Mouse (Mus musculus): Measurements from ENCODE around the gene Blmh. TPM values are rescaled to one million over a fixed set of nuclear protein-coding genes. Genes with fewer than 3 reads are reported as not detected.

Gene Blmh
- 163 and 165 TPM in 2 replicates for polyA plus RNA-seq (2015; fragmentation: Nextera tagmentation; extraction: Ambion mirVana)

- H3K4me3 ChIP-seq (ENCODE audit: low read length), result 0 out of 2 replicates have a peak within 1 kb of the TSS, but pooled peaks have one; percentile 6
- H3K4me1 ChIP-seq (replicated peaks; ENCODE audit: control insufficient read depth, insufficient read depth, low read length), result 0 out of 2 replicates have a peak, but pooled peaks cover 4% of the 10 kb centered on the region
- no peak; the same call in 1 of the 2 replicates for ATAC-seq (ENCODE audit: low read depth)
- H3K9ac ChIP-seq (ENCODE audit: low read length), result no peak within 1 kb of the TSS
- no peaks in the 10 kb centered on the region for H3K36me3 ChIP-seq (ENCODE audit: control insufficient read depth, insufficient read depth, low read length)
- H3K27ac ChIP-seq (ENCODE audit: low read length), result no peak within 1 kb of the TSS
- H3K4me2 ChIP-seq (ENCODE audit: low read depth, low read length), result peak within 1 kb of the TSS; percentile 29; the same call in 1 of the 2 replicates
- H3K9me3 ChIP-seq (ENCODE audit: control insufficient read depth, low read length), result no peaks in the 10 kb centered on the region
- WGBS, result 33% methylated on average over 6 of the region's 6 CpGs
- H3K27me3 ChIP-seq (ENCODE audit: control insufficient read depth, insufficient read depth, low read depth, low read length), result no peaks in the 10 kb centered on the region
Measured at GRCm38 (mm10) chr11:76924759-76925236, at the start of gene Blmh. TSS of gene Blmh (plus strand) at chr11:76924809.

DNA sequence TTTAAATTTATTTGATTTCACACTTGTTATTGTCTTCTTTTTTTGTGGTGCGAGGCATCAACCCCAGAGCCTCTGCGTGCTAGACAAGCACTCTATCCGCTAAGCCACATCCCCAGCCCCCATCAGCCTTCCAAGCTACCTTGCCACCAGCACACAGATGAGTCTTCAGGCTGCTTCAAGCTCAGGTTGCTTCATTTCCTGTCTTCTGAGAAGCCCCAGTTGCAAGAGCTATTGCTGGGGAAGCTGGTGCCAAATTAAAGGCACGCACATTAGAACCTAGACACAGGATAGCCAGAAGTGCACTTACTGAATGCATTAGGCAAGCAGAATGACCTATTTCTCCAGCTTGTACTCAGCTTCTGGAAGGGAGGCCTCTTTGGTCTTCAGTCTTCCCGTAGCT is 44.8 kb upstream of the Blmh start:
- WGBS, result 74% methylated on average over 5 of the region's 5 CpGs
- no peak for ATAC-seq (ENCODE audit: low read depth)
- H3K4me2 ChIP-seq (ENCODE audit: low read depth, low read length), result no peak overlapping the region
- no peaks in the 10 kb centered on the region for H3K9me3 ChIP-seq (ENCODE audit: control insufficient read depth, low read length)
- H3K9ac ChIP-seq (ENCODE audit: low read length), result no peak overlapping the region
- H3K4me3 ChIP-seq (ENCODE audit: low read length), result no peak overlapping the region
- H3K27me3 ChIP-seq (ENCODE audit: control insufficient read depth, insufficient read depth, low read depth, low read length), result no peaks in the 10 kb centered on the region
- H3K4me1 ChIP-seq (replicated peaks; ENCODE audit: control insufficient read depth, insufficient read depth, low read length), result no peaks in the 10 kb centered on the region; the same call in 1 of the 2 replicates
- H3K27ac ChIP-seq (ENCODE audit: low read length), result no peak overlapping the region
- H3K36me3 ChIP-seq (ENCODE audit: control insufficient read depth, insufficient read depth, low read length), result no peaks in the 10 kb centered on the region

DNA sequence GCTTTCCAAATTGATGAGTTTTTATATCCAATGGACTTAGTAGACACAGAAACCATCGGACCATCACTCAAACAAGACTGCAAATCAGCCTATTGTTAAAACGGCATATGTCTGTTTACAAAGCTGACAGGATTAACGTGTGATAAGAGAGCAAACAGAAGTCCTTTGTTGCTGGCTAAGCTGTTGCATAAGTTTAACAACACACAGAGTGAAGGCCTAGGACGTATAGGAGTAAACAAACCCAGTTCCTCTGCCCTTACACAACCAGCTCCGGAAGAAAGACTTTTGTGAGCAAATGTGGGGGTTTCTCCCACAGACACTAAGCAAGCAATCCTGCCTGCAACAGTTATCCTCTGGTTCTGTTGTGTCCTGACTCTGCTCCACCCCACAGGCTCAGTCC is 40.2 kb upstream of the Blmh start:
- 8% methylated on average over 5 of the region's 5 CpGs for WGBS
- Histone ChIP-seq H3K4me1 (replicated peaks; ENCODE audit: control insufficient read depth, insufficient read depth, low read length) (peaks cover 3% of the 10 kb centered on the region), H3K36me3 (ENCODE audit: control insufficient read depth, insufficient read depth, low read length) (no peaks in the 10 kb centered on the region), H3K4me2 (ENCODE audit: low read depth, low read length) (no peak overlapping the region), H3K9ac (ENCODE audit: low read length) (no peak overlapping the region), H3K9me3 (ENCODE audit: control insufficient read depth, low read length) (no peaks in the 10 kb centered on the region), H3K27me3 (ENCODE audit: control insufficient read depth, insufficient read depth, low read depth, low read length) (no peaks in the 10 kb centered on the region), H3K27ac (ENCODE audit: low read length) (peak overlapping the region; percentile 91), H3K4me3 (ENCODE audit: low read length) (no peak overlapping the region)
- peak; percentile 94 for ATAC-seq (ENCODE audit: low read depth)

GRCm38 (mm10) chr11:76889339-76890164 is 35.1 kb upstream of the Blmh start:
- Histone ChIP-seq H3K4me1 (replicated peaks; ENCODE audit: control insufficient read depth, insufficient read depth, low read length) (peaks cover 23% of the 10 kb centered on the region), H3K9me3 (ENCODE audit: control insufficient read depth, low read length) (no peaks in the 10 kb centered on the region), H3K4me3 (ENCODE audit: low read length) (no peak overlapping the region), H3K4me2 (ENCODE audit: low read depth, low read length) (peak overlapping the region; percentile 19; the same call in 1 of the 2 replicates), H3K36me3 (ENCODE audit: control insufficient read depth, insufficient read depth, low read length) (no peaks in the 10 kb centered on the region), H3K9ac (ENCODE audit: low read length) (no peak overlapping the region), H3K27me3 (ENCODE audit: control insufficient read depth, insufficient read depth, low read depth, low read length) (no peaks in the 10 kb centered on the region), H3K27ac (ENCODE audit: low read length) (peak overlapping the region; percentile 78)
- ATAC-seq (ENCODE audit: low read depth), result peak; percentile 35; the same call in 1 of the 2 replicates
- 29% methylated on average over 10 of the region's 10 CpGs for WGBS

DNA sequence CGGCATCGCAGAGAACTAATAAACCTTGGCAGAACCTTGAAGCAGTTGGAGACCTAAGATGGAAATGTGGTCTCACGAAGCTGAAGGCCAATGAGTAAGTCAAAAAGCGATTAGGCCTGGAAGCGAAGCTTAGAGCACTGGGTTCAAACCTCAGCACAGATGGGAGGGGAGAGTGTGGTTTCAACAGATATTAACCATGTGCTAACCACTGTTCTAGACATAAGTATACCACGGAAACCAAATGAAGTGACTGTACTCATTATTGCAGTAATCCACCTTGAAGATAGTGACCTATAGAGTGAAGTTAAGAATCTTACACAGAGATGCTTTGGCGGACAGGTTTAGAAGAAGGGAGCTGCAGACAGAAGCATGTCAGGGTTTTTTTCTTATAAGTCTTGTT is 33.4 kb upstream of the Blmh start:
- ATAC-seq (ENCODE audit: low read depth), result no peak
- no peak overlapping the region for H3K4me2 ChIP-seq (ENCODE audit: low read depth, low read length)
- H3K9ac ChIP-seq (ENCODE audit: low read length), result no peak overlapping the region
- 89% methylated on average over 7 of the region's 7 CpGs for WGBS
- no peak overlapping the region for H3K27ac ChIP-seq (ENCODE audit: low read length)
- H3K36me3 ChIP-seq (ENCODE audit: control insufficient read depth, insufficient read depth, low read length), result no peaks in the 10 kb centered on the region
- no peak overlapping the region for H3K4me3 ChIP-seq (ENCODE audit: low read length)
- H3K9me3 ChIP-seq (ENCODE audit: control insufficient read depth, low read length), result no peaks in the 10 kb centered on the region
- H3K27me3 ChIP-seq (ENCODE audit: control insufficient read depth, insufficient read depth, low read depth, low read length), result no peaks in the 10 kb centered on the region
- H3K4me1 ChIP-seq (replicated peaks; ENCODE audit: control insufficient read depth, insufficient read depth, low read length), result peaks cover 23% of the 10 kb centered on the region

DNA sequence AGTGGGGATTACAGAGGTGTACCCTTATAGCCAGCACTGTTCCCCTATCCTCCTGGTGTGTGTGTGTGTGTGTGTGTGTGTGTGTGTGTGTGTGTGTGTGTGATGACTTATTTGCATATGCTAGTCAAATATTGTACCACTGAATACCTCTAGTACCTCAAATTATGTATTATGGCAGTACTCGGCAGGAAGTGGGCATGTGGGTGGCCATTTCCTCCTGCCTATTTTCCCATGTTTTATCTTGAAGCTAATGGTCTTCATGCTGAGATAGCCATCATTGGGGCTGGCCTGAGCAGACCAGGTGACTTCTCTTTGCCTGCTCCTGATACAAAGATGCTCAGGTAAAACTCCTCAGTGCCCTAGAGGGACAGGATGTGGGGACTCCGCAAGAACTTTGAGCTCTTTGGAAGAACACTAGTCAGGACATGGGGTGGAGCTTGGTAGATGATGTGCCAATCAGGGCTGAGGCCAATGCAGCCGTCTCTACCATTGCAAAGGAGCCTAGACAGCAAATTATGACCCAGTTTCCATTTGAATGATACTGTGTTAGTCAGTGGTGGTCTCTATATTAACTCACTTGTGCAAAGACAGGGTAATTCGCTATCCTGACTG is 32.8 kb upstream of the Blmh start:
- no peaks in the 10 kb centered on the region for H3K9me3 ChIP-seq (ENCODE audit: control insufficient read depth, low read length)
- no peak overlapping the region for H3K27ac ChIP-seq (ENCODE audit: low read length)
- H3K36me3 ChIP-seq (ENCODE audit: control insufficient read depth, insufficient read depth, low read length), result no peaks in the 10 kb centered on the region
- H3K4me1 ChIP-seq (replicated peaks; ENCODE audit: control insufficient read depth, insufficient read depth, low read length), result peaks cover 23% of the 10 kb centered on the region
- no peak overlapping the region for H3K4me3 ChIP-seq (ENCODE audit: low read length)
- no peak overlapping the region for H3K9ac ChIP-seq (ENCODE audit: low read length)
- ATAC-seq (ENCODE audit: low read depth), result no peak
- no peak overlapping the region for H3K4me2 ChIP-seq (ENCODE audit: low read depth, low read length)
- 71% methylated on average over 4 of the region's 4 CpGs for WGBS
- no peaks in the 10 kb centered on the region for H3K27me3 ChIP-seq (ENCODE audit: control insufficient read depth, insufficient read depth, low read depth, low read length)

DNA sequence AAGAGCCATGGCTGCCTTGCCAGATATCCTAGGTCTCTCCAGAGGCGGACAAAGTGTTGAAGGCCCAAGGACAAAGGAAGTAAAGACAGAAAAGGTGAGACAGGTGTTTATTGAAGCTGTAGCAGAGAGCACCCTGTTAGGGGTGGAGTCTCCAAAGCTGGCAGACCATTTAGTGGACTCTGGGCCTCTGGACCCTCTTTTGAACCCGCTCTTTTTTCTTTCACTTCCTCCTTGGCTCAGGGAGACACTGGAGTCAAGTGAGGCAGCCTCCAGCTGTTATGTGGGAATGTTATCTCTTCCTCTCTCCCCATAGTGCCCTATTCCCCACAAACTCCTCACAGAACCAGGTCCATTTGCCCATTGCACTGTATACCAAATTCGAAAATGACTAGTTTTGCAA is 31.6 kb upstream of the Blmh start:
- WGBS, result 66% methylated on average over 3 of the region's 3 CpGs
- Histone ChIP-seq H3K36me3 (ENCODE audit: control insufficient read depth, insufficient read depth, low read length) (no peaks in the 10 kb centered on the region), H3K4me1 (replicated peaks; ENCODE audit: control insufficient read depth, insufficient read depth, low read length) (peaks cover 31% of the 10 kb centered on the region), H3K27ac (ENCODE audit: low read length) (peak overlapping the region; percentile 75), H3K4me2 (ENCODE audit: low read depth, low read length) (no peak overlapping the region), H3K9me3 (ENCODE audit: control insufficient read depth, low read length) (no peaks in the 10 kb centered on the region), H3K27me3 (ENCODE audit: control insufficient read depth, insufficient read depth, low read depth, low read length) (no peaks in the 10 kb centered on the region), H3K9ac (ENCODE audit: low read length) (no peak overlapping the region), H3K4me3 (ENCODE audit: low read length) (no peak overlapping the region)
- no peak for ATAC-seq (ENCODE audit: low read depth)

- H3K27ac ChIP-seq (ENCODE audit: low read length), result peak overlapping the region; percentile 76
- peak overlapping the region; percentile 23 for H3K4me2 ChIP-seq (ENCODE audit: low read depth, low read length)
- H3K36me3 ChIP-seq (ENCODE audit: control insufficient read depth, insufficient read depth, low read length), result no peaks in the 10 kb centered on the region
- H3K9ac ChIP-seq (ENCODE audit: low read length), result no peak overlapping the region
- ATAC-seq (ENCODE audit: low read depth), result peak; percentile 50
- no peaks in the 10 kb centered on the region for H3K9me3 ChIP-seq (ENCODE audit: control insufficient read depth, low read length)
- no peak overlapping the region for H3K4me3 ChIP-seq (ENCODE audit: low read length)
- H3K27me3 ChIP-seq (ENCODE audit: control insufficient read depth, insufficient read depth, low read depth, low read length), result no peaks in the 10 kb centered on the region
- 4% methylated on average over 4 of the region's 4 CpGs for WGBS
- H3K4me1 ChIP-seq (replicated peaks; ENCODE audit: control insufficient read depth, insufficient read depth, low read length), result peaks cover 37% of the 10 kb centered on the region
Measured at GRCm38 (mm10) chr11:76893570-76893969, 31.0 kb upstream of the Blmh start.

DNA sequence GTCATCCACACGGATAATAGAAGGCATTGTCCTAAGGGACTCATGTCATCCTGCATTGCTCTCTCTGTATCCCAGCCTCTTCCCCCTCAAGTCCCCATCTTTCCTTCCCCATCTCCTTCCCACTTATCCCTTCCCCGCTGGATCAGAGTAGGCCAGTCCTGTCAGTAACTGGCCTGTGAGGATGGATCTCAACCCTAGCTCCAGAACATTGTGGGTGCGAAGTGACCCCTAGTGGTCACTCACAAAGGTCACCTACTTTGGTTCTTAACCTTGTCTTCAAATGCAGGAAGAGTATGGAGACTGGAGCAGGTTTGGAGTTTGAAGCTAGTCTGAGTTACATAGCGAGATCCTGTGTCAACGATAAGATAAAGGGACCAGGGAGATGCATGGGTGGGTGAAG is 30.4 kb upstream of the Blmh start:
- ATAC-seq (ENCODE audit: low read depth), result peak; percentile 32
- Histone ChIP-seq H3K4me2 (ENCODE audit: low read depth, low read length) (peak overlapping the region; percentile 23; the same call in 1 of the 2 replicates), H3K27ac (ENCODE audit: low read length) (peak overlapping the region; percentile 76), H3K4me1 (replicated peaks; ENCODE audit: control insufficient read depth, insufficient read depth, low read length) (peaks cover 40% of the 10 kb centered on the region), H3K4me3 (ENCODE audit: low read length) (no peak overlapping the region), H3K36me3 (ENCODE audit: control insufficient read depth, insufficient read depth, low read length) (no peaks in the 10 kb centered on the region), H3K9me3 (ENCODE audit: control insufficient read depth, low read length) (no peaks in the 10 kb centered on the region), H3K9ac (ENCODE audit: low read length) (no peak overlapping the region), H3K27me3 (ENCODE audit: control insufficient read depth, insufficient read depth, low read depth, low read length) (no peaks in the 10 kb centered on the region)
- 24% methylated on average over 5 of the region's 5 CpGs for WGBS

Measured in lung, embryonic 16.5 days (tissue).